Mouse (Mus musculus) left cerebral cortex, adult 9 months (tissue): ENCODE measurements at regions not wholly inside any gene's neighbourhood (a gene's known extent, or its start where the extent isn't known, plus 50 kb on each side); places are given as distances from the start of the nearest gene placed in this dataset.
"Not testable (repeated sequence)": the region's sequence is repeated elsewhere in the genome, so short reads cannot be mapped to it uniquely, and the experiment has no call there.

Source experiments
- DNase-seq, 2 experiments: peaks; one replicate each; pipeline ENCODE4 v3.0.0; 2022; ENCODE audit warnings: low spot score in 2 of 2

DNA sequence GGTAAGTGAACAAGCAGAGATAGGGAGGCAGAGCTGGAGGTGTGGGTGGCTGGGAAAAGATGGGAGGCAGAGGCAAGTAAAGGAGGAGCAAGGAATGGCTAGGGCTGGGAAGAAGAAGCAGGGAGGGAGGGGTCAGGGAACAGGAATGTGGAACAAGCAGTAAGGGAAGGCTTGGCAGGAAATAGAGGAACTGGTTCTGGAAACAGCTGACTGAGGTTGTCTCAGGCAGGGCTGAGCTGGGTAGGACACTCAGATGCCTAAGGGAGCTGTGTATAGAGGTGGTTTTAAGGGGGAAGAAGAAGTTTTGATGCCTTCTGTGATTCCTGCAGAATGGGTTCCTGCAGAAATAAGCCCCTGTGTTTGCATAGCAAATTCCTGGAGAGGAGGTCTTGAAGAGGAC lies 92.7 kb downstream of the Nucb2 start:
- DNase-seq: no peak

DNA sequence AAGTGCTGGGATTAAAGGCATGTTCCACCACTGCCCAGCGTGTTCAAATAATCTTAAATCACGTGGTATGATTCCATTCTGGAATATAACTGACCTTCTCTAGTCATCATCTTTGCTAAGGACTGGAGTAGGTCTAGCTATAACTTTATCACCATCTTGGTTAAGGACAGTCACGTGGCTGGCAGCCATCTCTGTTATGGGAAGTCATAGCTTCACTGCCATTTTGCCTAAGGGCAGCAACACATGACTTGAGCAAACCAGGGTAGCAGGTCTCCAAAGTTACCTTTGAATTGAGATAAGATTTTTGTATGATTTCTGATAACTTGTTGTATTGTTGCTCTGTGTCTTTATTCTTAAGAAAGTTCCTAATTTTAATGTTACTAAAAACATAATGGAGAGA lies 96.2 kb downstream of the Nucb2 start:
- no peak for DNase-seq

DNA sequence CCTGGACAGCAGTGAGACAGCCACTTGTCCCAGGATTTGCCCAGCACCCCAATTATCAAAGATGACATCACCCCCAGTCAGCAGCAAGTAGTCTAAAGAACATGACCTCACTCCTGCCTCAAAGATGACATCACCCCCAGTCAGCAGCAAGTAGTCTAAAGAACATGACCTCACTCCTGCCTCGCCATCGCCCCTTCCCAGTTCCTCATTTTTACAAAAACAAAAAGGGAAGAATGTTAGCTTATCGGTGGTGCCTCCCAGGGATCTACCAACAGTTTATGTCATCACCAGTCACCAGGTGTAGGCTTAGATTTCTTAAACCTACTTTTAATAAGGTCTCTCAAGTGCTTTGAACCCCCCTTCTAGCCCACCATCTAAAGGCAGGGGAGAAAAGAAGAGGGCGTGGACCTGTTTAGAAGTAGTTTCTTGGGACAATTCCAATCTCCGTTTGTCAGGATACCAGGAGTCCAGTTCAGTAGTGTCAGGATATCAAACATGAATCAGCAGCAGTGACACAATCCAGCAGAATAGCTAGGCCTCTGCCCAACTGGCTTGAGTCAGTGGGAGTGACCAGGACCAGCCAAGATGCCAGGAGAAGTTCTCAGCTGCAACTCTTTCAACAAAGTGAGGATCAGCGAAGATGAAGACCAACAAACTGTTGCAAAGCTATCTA lies 99.1 kb downstream of the Nucb2 start:
- no peak for DNase-seq

DNA sequence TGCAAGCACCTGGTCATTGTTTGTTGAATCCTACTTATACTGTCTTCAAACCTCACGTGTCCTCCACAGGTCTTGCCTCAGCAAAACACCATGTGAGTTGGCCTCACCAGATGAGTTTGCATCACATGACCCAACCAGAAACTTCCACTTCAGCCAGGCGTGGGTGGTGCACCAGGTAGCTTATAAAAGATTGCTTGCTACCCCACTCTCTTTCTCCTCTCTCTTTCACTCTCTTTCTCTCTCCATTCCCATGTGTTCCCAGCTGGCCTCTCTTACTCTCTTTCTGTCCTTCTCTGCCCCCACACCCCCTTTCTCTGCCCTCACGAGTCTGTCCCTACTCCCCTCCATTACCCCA lies 99.6 kb downstream of the Nucb2 start:
- no peak for DNase-seq

- DNase-seq: no peak
Measured at GRCm38 (mm10) chr7:116606255-116606654, 102.1 kb downstream of the Nucb2 start.

GRCm38 (mm10) chr7:116606751-116607483 lies 102.7 kb downstream of the Nucb2 start:
- no peak for DNase-seq

GRCm38 (mm10) chr7:116607628-116608225 lies 103.6 kb downstream of the Nucb2 start:
- no peak for DNase-seq

- DNase-seq: peak in 1 of 2 experiments; percentile 32
Measured at GRCm38 (mm10) chr7:116608350-116609085, 104.3 kb downstream of the Nucb2 start.

DNA sequence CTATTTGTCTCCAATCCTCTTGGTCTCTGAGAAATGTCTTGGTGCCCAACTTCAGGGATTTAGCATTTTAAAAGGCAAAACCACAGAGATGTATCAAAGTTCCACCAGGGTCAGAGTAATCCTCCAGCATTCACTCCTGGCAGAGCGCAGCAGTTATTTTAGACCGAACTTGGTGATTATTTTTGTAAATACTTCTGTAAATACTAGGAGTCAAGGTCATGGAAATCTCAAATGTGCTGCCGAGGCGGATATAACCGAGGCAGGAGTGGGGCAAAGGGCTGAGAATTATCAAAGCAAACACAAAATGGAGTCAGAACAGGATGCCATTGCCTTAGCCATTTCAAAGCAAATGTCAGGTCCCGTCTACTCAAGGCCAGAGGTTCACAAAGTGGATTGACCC lies 105.2 kb downstream of the Nucb2 start:
- no peak for DNase-seq

- DNase-seq: no peak
Measured at GRCm38 (mm10) chr7:116609906-116610305, 105.7 kb downstream of the Nucb2 start.

DNA sequence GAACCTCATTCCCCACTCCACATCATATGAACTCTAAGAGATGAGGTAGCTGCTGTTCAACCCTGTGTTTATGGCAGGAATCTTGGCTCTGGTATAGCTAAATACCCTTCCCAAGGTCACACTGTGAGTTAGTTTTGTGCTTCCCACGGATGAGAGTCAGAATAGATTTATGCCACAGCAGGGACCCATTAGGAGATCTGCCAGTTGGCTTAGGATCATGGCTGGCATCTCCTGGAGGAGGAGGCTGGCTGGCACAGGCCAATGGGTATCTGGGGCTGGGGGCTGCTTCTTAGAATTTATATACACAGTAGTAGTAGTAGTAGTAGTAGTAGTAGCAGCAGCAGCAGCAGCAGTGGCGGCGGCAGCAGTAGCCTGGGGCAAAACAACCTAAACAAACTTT lies 111.8 kb downstream of the Nucb2 start:
- no peak for DNase-seq

GRCm38 (mm10) chr7:116619636-116620035 lies 115.5 kb downstream of the Nucb2 start:
- no peak for DNase-seq

DNA sequence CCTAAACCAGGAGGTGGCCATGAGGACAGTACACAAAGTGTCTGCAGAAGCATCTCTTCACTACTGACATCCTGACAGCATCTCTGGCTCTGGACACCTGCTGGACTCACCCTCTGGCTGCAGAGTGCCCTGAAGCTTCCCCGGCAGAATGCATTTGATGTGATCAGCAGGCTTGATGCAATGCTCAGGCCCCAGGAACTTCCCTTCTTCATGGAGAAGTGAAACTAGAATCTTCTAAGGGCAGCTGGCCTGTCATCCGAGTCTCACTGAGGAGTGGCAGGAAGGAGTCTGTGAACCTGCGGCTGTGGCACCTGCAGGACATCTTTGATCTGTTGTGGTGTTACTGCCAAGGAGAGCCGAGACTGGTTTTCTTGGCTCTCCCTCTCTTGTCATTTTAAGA lies 116.2 kb downstream of the Nucb2 start:
- no peak for DNase-seq

DNA sequence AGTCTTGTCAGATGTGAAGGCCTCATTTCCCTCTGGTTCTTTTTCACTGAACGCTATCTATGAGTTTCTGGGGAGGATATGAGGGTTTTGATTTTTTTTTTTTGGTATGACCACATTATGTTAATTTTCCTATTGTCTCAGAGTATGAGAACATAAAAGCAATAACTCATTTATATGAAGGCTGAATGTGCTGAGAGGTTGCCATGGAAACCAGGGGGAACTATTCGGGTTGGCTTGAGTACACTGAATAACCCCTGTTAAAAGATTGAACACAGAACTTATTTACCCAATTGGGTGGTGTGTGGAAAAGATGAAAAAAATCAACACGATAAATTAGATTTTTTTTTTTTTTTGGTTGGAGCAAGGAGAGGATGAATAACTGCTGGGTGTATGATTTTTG lies 129.0 kb downstream of the Nucb2 start:
- DNase-seq: no peak

- DNase-seq: peak in 1 of 2 experiments; percentile 71
Measured at GRCm38 (mm10) chr7:116644902-116645650, 140.9 kb downstream of the Nucb2 start.

- no peak for DNase-seq
Measured at GRCm38 (mm10) chr7:116654466-116654865, 150.3 kb downstream of the Nucb2 start.

DNA sequence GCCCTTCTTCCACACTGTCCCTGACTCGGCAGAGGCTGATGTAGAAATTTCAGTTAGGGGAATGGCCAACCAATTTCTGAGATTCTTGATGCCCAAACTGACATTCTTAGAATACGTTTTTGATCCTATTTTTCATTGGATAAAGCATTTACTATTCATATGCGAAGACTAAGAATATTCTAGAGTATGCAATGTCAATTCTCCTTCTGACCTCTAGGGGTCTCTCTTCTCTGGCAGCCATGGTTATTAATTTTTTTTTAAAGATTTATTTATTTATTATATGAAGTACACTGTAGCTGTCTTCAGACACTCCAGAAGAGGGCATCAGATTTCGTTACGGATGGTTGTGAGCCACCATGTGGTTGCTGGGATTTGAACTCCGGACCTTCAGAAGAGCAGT lies 152.9 kb downstream of the Nucb2 start:
- not testable (repeated sequence) for DNase-seq

- DNase-seq: no peak
Measured at GRCm38 (mm10) chr7:116665581-116665980, 161.4 kb downstream of the Nucb2 start.

DNA sequence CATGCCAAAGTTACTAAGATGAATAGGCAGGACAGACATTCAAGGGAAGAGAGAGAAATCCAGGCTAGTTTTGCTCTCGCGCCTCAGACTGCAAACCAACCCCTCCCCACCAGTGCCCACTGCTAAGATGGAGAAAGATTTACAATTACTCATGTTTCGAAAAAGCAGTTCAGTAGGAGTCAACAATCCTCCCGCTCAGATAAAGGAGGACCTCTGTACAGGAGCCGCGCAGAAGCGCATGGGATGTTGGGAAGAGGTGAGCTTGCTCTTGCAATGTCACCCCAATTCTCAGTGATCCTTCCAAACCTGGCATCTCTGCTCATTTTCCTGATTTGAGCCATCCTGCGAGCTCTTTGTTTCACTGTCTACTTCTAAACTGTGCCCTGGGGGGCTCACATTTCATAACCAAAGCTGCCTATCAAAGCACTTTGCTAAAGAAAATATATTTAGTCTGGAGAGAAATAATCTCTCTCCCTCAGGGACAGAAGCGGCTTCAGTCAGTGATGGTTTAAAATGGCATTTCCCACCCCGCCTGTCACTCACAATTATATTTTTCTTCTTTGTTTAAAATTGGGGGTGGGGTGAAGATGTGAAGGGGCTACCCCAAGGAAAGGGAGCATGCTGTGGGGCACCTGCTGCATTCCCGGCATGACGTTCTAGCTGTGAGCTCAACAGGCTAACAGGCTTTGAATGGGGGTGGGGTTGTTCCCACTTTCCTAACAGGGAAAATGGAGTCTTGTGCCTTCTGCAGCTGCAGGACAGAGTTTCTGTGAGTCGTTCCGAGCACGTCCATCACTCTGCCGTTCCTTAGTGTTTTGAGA lies 170.2 kb downstream of the Nucb2 start:
- no peak for DNase-seq

GRCm38 (mm10) chr7:116676696-116677095 lies 172.5 kb downstream of the Nucb2 start:
- no peak for DNase-seq

DNA sequence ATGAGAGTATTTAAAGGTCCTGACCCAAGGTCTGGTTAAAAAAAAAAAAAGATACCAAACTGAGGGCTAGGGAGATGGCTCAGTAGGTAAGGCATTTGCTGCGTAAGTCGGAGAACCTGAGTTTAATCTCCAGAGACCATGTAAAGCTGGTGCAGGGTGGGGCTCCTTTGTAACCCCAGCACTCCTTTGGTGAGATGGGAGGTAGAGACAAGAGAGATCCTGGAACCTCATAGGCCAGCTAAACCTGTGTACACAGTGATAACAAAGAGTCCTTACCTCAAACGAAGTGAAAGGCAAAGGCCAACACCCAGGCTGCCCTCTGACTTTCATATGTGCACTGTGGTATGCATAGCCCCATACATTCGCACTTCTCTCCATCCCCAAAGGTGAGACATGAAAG lies 175.0 kb downstream of the Nucb2 start:
- DNase-seq: no peak
